Mouse (Mus musculus) midbrain, postnatal 0 days (tissue): Measurements from ENCODE around the gene Ccdc96. TPM values are rescaled to one million over a fixed set of nuclear protein-coding genes. Genes with fewer than 3 reads are reported as not detected.

Experiments used
- ATAC-seq: fragments of 200-750 bp; cut with Nextera tagmentation; 2 replicates; pipeline ENCODE4 v1.8.0; 2017; ENCODE audit warnings: moderate number of reproducible peaks, mild to moderate bottlenecking, moderate TSS enrichment, moderate library complexity; ENCODE audit not compliant: low FRiP score
- DNase-seq: peaks from one replicate; pipeline ENCODE4 v3.0.0-alpha.2; 2015; ENCODE audit warnings: low spot score
- H3K27ac ChIP-seq: fragments of 300-500 bp; sonication (generic); 2 replicates; pipeline ENCODE4 v1.5.1; 2014; ENCODE audit warnings: low read depth, mild to moderate bottlenecking, low read length, mixed read lengths
- H3K27me3 ChIP-seq: fragments of 300-500 bp; sonication (generic); 2 replicates; pipeline ENCODE4 v1.6.1; 2014; ENCODE audit warnings: low read length, control low read depth, mixed read lengths; ENCODE audit not compliant: insufficient read depth
- H3K36me3 ChIP-seq: fragments of 300-500 bp; sonication (generic); 2 replicates; pipeline ENCODE4 v1.6.1; 2014; ENCODE audit warnings: low read length, control low read depth, mixed read lengths; ENCODE audit not compliant: insufficient read depth
- H3K4me1 ChIP-seq: fragments of 300-500 bp; sonication (generic); 2 replicates; pipeline ENCODE4 v1.6.1; 2014; ENCODE audit warnings: mild to moderate bottlenecking, control low read depth, antibody characterized with exemption, low read length, mixed read lengths; ENCODE audit not compliant: insufficient read depth
- H3K4me2 ChIP-seq: fragments of 300-500 bp; sonication (generic); 2 replicates; pipeline ENCODE4 v1.6.1; 2014; ENCODE audit warnings: low read depth, mild to moderate bottlenecking, low read length, mixed read lengths; ENCODE audit not compliant: poor library complexity, severe bottlenecking
- H3K4me3 ChIP-seq: fragments of 300-500 bp; sonication (generic); 2 replicates; pipeline ENCODE4 v1.5.1; 2014; ENCODE audit warnings: low read depth, mild to moderate bottlenecking, low read length, moderate library complexity
- H3K9ac ChIP-seq: fragments of 300-500 bp; sonication (generic); replicated peaks from 2 replicates; pipeline ENCODE4 v1.6.1; 2014; ENCODE audit warnings: mild to moderate bottlenecking, low read length, moderate library complexity, mixed read lengths; ENCODE audit not compliant: poor library complexity, severe bottlenecking
- H3K9me3 ChIP-seq: fragments of 300-500 bp; sonication (generic); 2 replicates; pipeline ENCODE4 v1.6.1; 2016; ENCODE audit warnings: low read length, control low read depth
- CTCF ChIP-seq: IDR thresholded peaks from 2 replicates; pipeline ENCODE4 v1.5.1; 2016; ENCODE audit warnings: antibody characterized with exemption, mild to moderate bottlenecking
- WGBS: fragments of 180-500 bp; shearing (Covaris S2); extraction: QIAGEN DNeasy Blood & Tissue Kit; methylation state at CpG from one replicate; pipeline ENCODE4 v1.1.7; 2014; 5-methylcytosine and 5-hydroxymethylcytosine counted together
- polyA plus RNA-seq: library from polyadenylated mRNA; unstranded; fragments of >200 nt; fragmentation: Nextera tagmentation; extraction: Ambion mirVana; gene quantifications from 2 replicates; pipeline ENCODE4 v1.2.1, GENCODE M21; 2015
- total RNA-seq: library from RNA; depleted of rRNA; stranded (reverse); fragments of >200 nt; gene quantifications from 2 replicates; pipeline ENCODE4 v1.2.3, GENCODE M21; 2014

Gene Ccdc96
- total and polyA plus RNA-seq, 2 experiments from 2014 or later, result 2.3 to 3.2 TPM

DNA sequence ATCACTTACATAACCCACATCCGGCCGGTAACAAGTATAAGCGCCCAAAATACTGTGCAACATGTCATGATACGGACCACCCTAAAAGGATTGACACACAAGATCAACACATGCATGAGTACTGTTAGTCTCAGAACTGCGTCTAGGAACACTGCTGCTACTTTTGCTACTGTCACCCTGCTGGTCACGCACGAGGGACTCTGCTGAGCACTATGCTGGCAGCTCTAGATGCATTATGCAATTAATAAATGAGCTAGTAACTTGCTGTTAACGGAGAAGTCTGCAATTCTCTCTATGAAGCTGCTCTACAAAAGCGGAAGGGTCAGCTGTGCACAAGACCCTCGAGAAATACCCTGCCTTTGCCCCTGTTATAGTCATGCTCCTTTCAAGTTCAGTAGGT is 24.0 kb downstream of the Ccdc96 start:
- TF ChIP-seq CTCF, result no peak
- Histone ChIP-seq H3K27ac (no peak overlapping the region), H3K4me2 (no peak overlapping the region), H3K9ac (no peak overlapping the region), H3K27me3 (no peaks in the 10 kb centered on the region), H3K36me3 (peaks cover 70% of the 10 kb centered on the region), H3K4me1 (no peaks in the 10 kb centered on the region), H3K4me3 (no peak overlapping the region), H3K9me3 (no peaks in the 10 kb centered on the region)
- WGBS, result 93% methylated on average over 10 of the region's 10 CpGs
- DNase-seq (no peak), ATAC-seq (no peak)

DNA sequence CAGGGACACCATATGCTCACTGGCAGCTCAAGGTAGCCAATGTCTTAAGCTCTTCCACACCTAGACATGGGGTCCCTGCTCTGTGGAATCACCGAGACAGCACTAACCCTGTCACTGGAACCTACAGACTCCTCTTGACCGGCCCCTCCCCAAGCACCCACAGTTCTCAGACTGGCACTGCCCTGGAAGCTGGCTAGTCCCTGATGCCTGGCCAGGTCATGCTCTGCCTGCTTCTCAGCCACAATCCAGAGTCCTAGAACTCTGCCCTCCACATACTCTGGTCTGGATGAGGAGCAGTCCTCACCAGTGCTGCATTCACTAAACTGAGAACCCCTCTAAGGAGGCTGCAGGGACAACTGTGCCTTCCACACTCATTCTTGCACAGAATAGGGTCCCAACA is 26.6 kb downstream of the Ccdc96 start:
- Histone ChIP-seq H3K9ac (no peak overlapping the region), H3K9me3 (no peaks in the 10 kb centered on the region), H3K36me3 (peaks cover 53% of the 10 kb centered on the region), H3K27ac (no peak overlapping the region), H3K4me3 (no peak overlapping the region), H3K27me3 (no peaks in the 10 kb centered on the region), H3K4me1 (no peaks in the 10 kb centered on the region), H3K4me2 (no peak overlapping the region)
- no peak for ATAC-seq
- no peak for TF ChIP-seq CTCF
- no peak for DNase-seq
- 100% methylated on average over 2 of the region's 2 CpGs for WGBS

DNA sequence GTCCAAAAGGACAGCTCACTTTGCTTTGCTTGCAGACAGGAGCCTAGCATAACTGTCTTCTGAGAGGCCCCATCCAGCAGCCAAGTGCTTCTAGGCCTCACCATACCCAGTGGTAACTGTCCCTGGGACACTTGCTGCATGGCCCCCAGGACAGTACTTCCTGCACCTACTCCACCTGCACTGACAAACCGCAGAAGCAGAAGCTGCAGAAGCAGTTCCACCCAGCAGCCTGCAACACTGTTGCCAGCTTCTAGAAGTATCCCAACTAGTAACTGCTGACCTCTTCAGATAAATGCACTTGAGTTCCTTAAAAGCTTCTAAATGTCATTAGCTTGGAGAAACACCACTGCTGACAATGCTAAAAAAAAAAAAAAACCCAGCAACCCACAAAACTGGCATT is 30.7 kb downstream of the Ccdc96 start:
- no peak for TF ChIP-seq CTCF
- H3K9ac ChIP-seq, result no peak overlapping the region
- no peak overlapping the region for H3K27ac ChIP-seq
- H3K4me3 ChIP-seq, result no peak overlapping the region
- ATAC-seq (no peak), DNase-seq (no peak)
- 93% methylated on average over 1 of the region's 1 CpGs for WGBS
- no peaks in the 10 kb centered on the region for H3K27me3 ChIP-seq
- H3K4me2 ChIP-seq, result no peak overlapping the region
- H3K4me1 ChIP-seq, result no peaks in the 10 kb centered on the region
- H3K9me3 ChIP-seq, result no peaks in the 10 kb centered on the region
- H3K36me3 ChIP-seq, result peaks cover 78% of the 10 kb centered on the region

DNA sequence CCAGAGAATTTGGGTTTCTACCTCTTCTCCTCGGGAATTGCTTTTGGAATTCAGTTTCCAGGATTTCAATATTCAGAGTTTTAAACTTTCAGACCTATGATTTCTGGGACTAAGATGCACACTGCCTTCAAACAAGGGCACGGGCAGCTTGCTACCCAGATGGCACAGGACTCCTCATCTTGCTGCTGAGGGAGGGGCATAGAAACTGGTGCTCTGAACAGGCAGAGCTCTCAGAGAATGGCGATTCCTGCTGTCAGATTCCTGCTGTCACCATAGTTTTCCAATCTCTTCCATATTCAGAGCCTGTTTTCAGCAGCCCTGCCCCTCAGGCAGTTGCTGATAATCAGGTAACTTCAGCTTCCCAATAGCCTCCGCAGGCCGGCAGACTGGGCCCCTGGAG is 31.2 kb downstream of the Ccdc96 start:
- no peak for DNase-seq
- no peak overlapping the region for H3K9ac ChIP-seq
- no peak for ATAC-seq
- TF ChIP-seq CTCF, result no peak
- no peaks in the 10 kb centered on the region for H3K9me3 ChIP-seq
- no peak overlapping the region for H3K4me2 ChIP-seq
- H3K4me1 ChIP-seq, result no peaks in the 10 kb centered on the region
- no peak overlapping the region for H3K4me3 ChIP-seq
- no peaks in the 10 kb centered on the region for H3K27me3 ChIP-seq
- H3K36me3 ChIP-seq, result peaks cover 79% of the 10 kb centered on the region
- WGBS, result 72% methylated on average over 5 of the region's 5 CpGs
- H3K27ac ChIP-seq, result no peak overlapping the region

DNA sequence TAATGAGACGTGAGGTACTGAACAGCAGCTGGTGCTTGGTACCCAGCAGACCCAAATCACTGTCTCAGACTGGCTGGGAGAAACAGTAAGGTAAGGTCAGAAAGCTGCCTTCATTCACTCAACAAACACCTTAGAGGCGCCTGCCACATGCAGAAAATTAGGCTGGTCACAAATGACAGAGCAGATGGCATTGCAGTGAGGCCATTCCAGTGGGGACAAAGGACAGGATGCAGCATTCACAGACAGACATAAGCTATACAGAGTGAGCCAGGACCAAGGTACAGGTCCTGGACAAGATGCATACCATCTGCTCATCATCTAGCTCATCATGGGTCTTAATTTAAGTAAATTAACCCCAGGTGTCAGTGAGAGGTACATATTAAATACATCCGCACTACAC is 33.2 kb downstream of the Ccdc96 start:
- no peak for TF ChIP-seq CTCF
- H3K4me1 ChIP-seq, result no peaks in the 10 kb centered on the region
- no peak overlapping the region for H3K27ac ChIP-seq
- H3K9ac ChIP-seq, result no peak overlapping the region
- H3K4me3 ChIP-seq, result no peak overlapping the region
- ATAC-seq (no peak), DNase-seq (no peak)
- H3K27me3 ChIP-seq, result no peaks in the 10 kb centered on the region
- 86% methylated on average over 3 of the region's 3 CpGs for WGBS
- no peaks in the 10 kb centered on the region for H3K9me3 ChIP-seq
- H3K36me3 ChIP-seq, result peaks cover 72% of the 10 kb centered on the region
- H3K4me2 ChIP-seq, result no peak overlapping the region

DNA sequence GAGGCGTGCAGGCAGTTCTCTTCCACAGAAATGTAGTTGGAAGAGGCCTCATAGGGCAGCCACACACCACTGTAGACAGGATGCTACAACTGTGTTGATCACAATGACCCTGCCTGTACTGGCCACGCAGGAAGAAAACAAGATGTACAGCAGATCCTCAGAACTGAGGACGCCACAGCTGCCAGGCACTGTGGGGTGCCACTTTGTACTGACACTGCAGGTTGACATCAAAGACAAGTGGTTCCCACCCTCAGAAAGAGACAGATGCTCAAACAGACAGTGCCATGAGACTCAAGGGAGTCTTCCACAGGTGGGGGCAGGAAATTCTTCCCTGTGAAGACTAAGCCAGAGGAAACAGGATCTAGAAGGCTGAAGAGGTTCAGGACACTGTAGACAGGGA is 35.4 kb downstream of the Ccdc96 start:
- no peak for TF ChIP-seq CTCF
- DNase-seq (no peak), ATAC-seq (no peak; the same call in 1 of the 2 replicates)
- Histone ChIP-seq H3K4me1 (no peaks in the 10 kb centered on the region), H3K36me3 (peaks cover 65% of the 10 kb centered on the region), H3K4me3 (no peak overlapping the region), H3K27ac (no peak overlapping the region), H3K27me3 (no peaks in the 10 kb centered on the region), H3K9me3 (no peaks in the 10 kb centered on the region), H3K9ac (no peak overlapping the region), H3K4me2 (no peak overlapping the region)
- 68% methylated on average over 3 of the region's 3 CpGs for WGBS
